Mouse (Mus musculus) midbrain, embryonic 13.5 days (tissue): ENCODE results near the gene Hist1h1e. TPM values are rescaled to one million over a fixed set of nuclear protein-coding genes. Genes with fewer than 3 reads are reported as not detected.

Experiments used
- microRNA-seq: library from miRNA; unstranded; fragments of <30 nt; microRNA quantifications from one replicate; pipeline ENCODE4, GENCODE M21; 2016
- polyA plus RNA-seq: library from polyadenylated mRNA; unstranded; fragments of >200 nt; fragmentation: Nextera tagmentation; extraction: Ambion mirVana; gene quantifications from 2 replicates; pipeline ENCODE4 v1.2.1, GENCODE M21; 2015

Hist1h1e gene
- polyA plus RNA-seq, 1 experiment from 2014 or later, result 15.0 TPM

Small RNAs within 50 kb of the gene (microRNA-seq; reads per million reads assigned to microRNA genes)
- gene Gm44359 (not detected), gene Gm44394 (not detected)

Other genes starting within 250 kb of the Hist1h1e start
- gene Abt1, start 198.7 kb downstream of the Hist1h1e start, polyA plus RNA-seq, result 10.8 TPM in 2 replicates
- gene Btn1a1, start 156.7 kb downstream of the Hist1h1e start, polyA plus RNA-seq, result 0.04 and 0.13 TPM in 2 replicates
- gene Btn2a2, start 133.7 kb downstream of the Hist1h1e start, polyA plus RNA-seq, result 0.13 TPM in 2 replicates
- gene Hist1h4h, start 91.5 kb downstream of the Hist1h1e start, polyA plus RNA-seq, result 6.4 and 7.4 TPM in 2 replicates
- 1.3 and 3.0 TPM in 2 replicates for gene Hist1h2af, start 88.7 kb downstream of the Hist1h1e start, polyA plus RNA-seq
- 3.1 and 5.3 TPM in 2 replicates for gene Hist1h3g, start 87.1 kb downstream of the Hist1h1e start, polyA plus RNA-seq
- 0.31 and 0.35 TPM in 2 replicates for gene Hist1h2bh, start 79.2 kb downstream of the Hist1h1e start, polyA plus RNA-seq
- 0.75 and 0.84 TPM in 2 replicates for gene Hist1h3f, start 78.5 kb downstream of the Hist1h1e start, polyA plus RNA-seq
- gene Hist1h4f, start 70.9 kb downstream of the Hist1h1e start, polyA plus RNA-seq, result not detected in 2 replicates
- gene Hist1h1d, start 69.3 kb downstream of the Hist1h1e start, polyA plus RNA-seq, result 0.23 and 0.24 TPM in 2 replicates
- gene Hist1h3e, start 60.2 kb downstream of the Hist1h1e start, polyA plus RNA-seq, result 3.1 and 4.7 TPM in 2 replicates
- 51.6 and 53.6 TPM in 2 replicates for gene Hist1h2ae, start 51.3 kb downstream of the Hist1h1e start, polyA plus RNA-seq
- 4.1 and 7.5 TPM in 2 replicates for gene Hist1h2bg, start 51.2 kb downstream of the Hist1h1e start, polyA plus RNA-seq
- 3.3 and 4.5 TPM in 2 replicates for gene Hist1h2bf, start 48.4 kb downstream of the Hist1h1e start, polyA plus RNA-seq
- gene Hist1h2ad, start 48.2 kb downstream of the Hist1h1e start, polyA plus RNA-seq, result 0.93 and 1.7 TPM in 2 replicates
- 2.1 and 3.1 TPM in 2 replicates for gene Hist1h3d, start 46.8 kb downstream of the Hist1h1e start, polyA plus RNA-seq
- gene Hist1h4d, start 41.0 kb downstream of the Hist1h1e start, polyA plus RNA-seq, result 74.3 and 84.0 TPM in 2 replicates
- gene Hist1h2be, start 1.4 kb downstream of the Hist1h1e start, polyA plus RNA-seq, result 1.4 and 2.0 TPM in 2 replicates
- 0.69 and 1.1 TPM in 2 replicates for gene Hist1h2ac, start 61.4 kb upstream of the Hist1h1e start, polyA plus RNA-seq
- 22.2 and 24.4 TPM in 2 replicates for gene Hist1h2bc, start 61.6 kb upstream of the Hist1h1e start, polyA plus RNA-seq
- gene Hist1h1t, start 73.3 kb upstream of the Hist1h1e start, polyA plus RNA-seq, result not detected in 2 replicates
- 5.1 and 5.8 TPM in 2 replicates for gene Hist1h4c, start 75.9 kb upstream of the Hist1h1e start, polyA plus RNA-seq
- 2.0 and 2.7 TPM in 2 replicates for gene Hfe, start 88.3 kb upstream of the Hist1h1e start, polyA plus RNA-seq
- 9.8 and 11.1 TPM in 2 replicates for gene Hist1h1c, start 116.2 kb upstream of the Hist1h1e start, polyA plus RNA-seq
- 3.2 and 4.4 TPM in 2 replicates for gene Hist1h3c, start 123.0 kb upstream of the Hist1h1e start, polyA plus RNA-seq
- gene Hist1h2bb, start 124.2 kb upstream of the Hist1h1e start, polyA plus RNA-seq, result 2.8 and 3.2 TPM in 2 replicates
- 28.4 and 31.0 TPM in 2 replicates for gene Hist1h2ab, start 128.6 kb upstream of the Hist1h1e start, polyA plus RNA-seq
- 6.3 and 8.7 TPM in 2 replicates for gene Hist1h3b, start 129.7 kb upstream of the Hist1h1e start, polyA plus RNA-seq
- 4.6 and 5.2 TPM in 2 replicates for gene Hist1h4b, start 134.5 kb upstream of the Hist1h1e start, polyA plus RNA-seq
- 0.44 and 0.57 TPM in 2 replicates for gene Hist1h4a, start 138.7 kb upstream of the Hist1h1e start, polyA plus RNA-seq
- 1.4 and 3.3 TPM in 2 replicates for gene Hist1h3a, start 139.8 kb upstream of the Hist1h1e start, polyA plus RNA-seq
- gene Hist1h1a, start 141.1 kb upstream of the Hist1h1e start, polyA plus RNA-seq, result 1.6 and 2.2 TPM in 2 replicates
- 0.15 TPM in 1 of 2 replicates, not detected in the other for gene Trim38, start 147.4 kb upstream of the Hist1h1e start, polyA plus RNA-seq
- gene Slc17a2, start 184.4 kb upstream of the Hist1h1e start, polyA plus RNA-seq, result not detected in 2 replicates
- gene Slc17a3, start 216.9 kb upstream of the Hist1h1e start, polyA plus RNA-seq, result not detected in 2 replicates
- gene Slc17a1, start 245.2 kb upstream of the Hist1h1e start, polyA plus RNA-seq, result 0.08 TPM in 1 of 2 replicates, not detected in the other